Mouse (Mus musculus) forebrain, embryonic 16.5 days (tissue): ENCODE measurements at regions not wholly inside any gene's neighbourhood (a gene's known extent, or its start where the extent isn't known, plus 50 kb on each side); places are given as distances from the start of the nearest gene placed in this dataset.

ENCODE experiments used
- ATAC-seq: fragments of 200-750 bp; cut with Nextera tagmentation; 2 replicates; pipeline ENCODE4 v1.8.0; 2017; ENCODE audit warnings: mild to moderate bottlenecking, moderate library complexity
- H3K27ac ChIP-seq: fragments of 300-500 bp; sonication (generic); 2 replicates; pipeline ENCODE4 v1.5.1; 2014; ENCODE audit warnings: low read length, control low read depth
- H3K27me3 ChIP-seq: fragments of 300-500 bp; sonication (generic); replicated peaks from 2 replicates; pipeline ENCODE4 v1.6.1; 2014; ENCODE audit warnings: low read length; ENCODE audit not compliant: control insufficient read depth, insufficient read depth
- H3K36me3 ChIP-seq: fragments of 300-500 bp; sonication (generic); 2 replicates; pipeline ENCODE4 v1.6.1; 2014; ENCODE audit not compliant: control insufficient read depth, insufficient read depth
- H3K4me1 ChIP-seq: fragments of 300-500 bp; sonication (generic); replicated peaks from 2 replicates; pipeline ENCODE4 v1.6.1; 2014; ENCODE audit warnings: low read length; ENCODE audit not compliant: control insufficient read depth, insufficient read depth
- H3K4me2 ChIP-seq: fragments of 300-500 bp; sonication (generic); 2 replicates; pipeline ENCODE4 v1.6.1; 2014; ENCODE audit warnings: mild to moderate bottlenecking, low read length, control low read depth
- H3K4me3 ChIP-seq: fragments of 300-500 bp; sonication (generic); replicated peaks from 2 replicates; pipeline ENCODE4 v1.5.1; 2014; ENCODE audit warnings: mild to moderate bottlenecking, low read length, control low read depth
- H3K9ac ChIP-seq: fragments of 300-500 bp; sonication (generic); replicated peaks from 2 replicates; pipeline ENCODE4 v1.6.1; 2014; ENCODE audit warnings: low read depth, low read length, control low read depth
- H3K9me3 ChIP-seq: fragments of 300-500 bp; sonication (generic); 2 replicates; pipeline ENCODE4 v1.6.1; 2016; ENCODE audit warnings: low read length; ENCODE audit not compliant: control insufficient read depth
- WGBS: fragments of 180-500 bp; shearing (Covaris S2); extraction: QIAGEN DNeasy Blood & Tissue Kit; methylation state at CpG from one replicate; pipeline ENCODE4 v1.1.7; 2014; 5-methylcytosine and 5-hydroxymethylcytosine counted together

DNA sequence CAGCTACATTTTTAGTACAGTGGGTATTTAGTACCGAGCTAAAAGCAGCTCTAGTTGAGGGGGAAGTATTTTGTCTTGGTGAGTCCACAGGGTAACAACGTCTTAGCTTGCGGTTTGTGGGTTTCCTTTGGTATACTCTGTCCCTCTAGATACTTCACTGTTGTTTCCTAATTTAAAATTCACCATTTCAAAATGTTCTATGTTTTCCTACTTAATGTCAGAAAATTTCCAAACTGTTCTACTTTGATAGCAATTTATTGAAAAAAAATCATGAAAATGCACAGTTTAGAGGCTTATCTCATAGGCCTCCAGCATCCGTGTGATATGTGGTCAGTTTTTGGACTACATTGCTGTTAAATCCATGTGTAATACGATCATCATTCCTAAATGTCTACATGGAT, 238.0 kb upstream of the Cited2 start:
- H3K9me3 ChIP-seq, result no peaks in the 10 kb centered on the region
- H3K4me3 ChIP-seq, result no peak overlapping the region
- no peak for ATAC-seq
- no peak overlapping the region for H3K27ac ChIP-seq
- no peak overlapping the region for H3K4me2 ChIP-seq
- 94% methylated on average over 5 of the region's 5 CpGs for WGBS
- no peak overlapping the region for H3K9ac ChIP-seq
- no peaks in the 10 kb centered on the region for H3K36me3 ChIP-seq
- H3K4me1 ChIP-seq, result no peaks in the 10 kb centered on the region
- H3K27me3 ChIP-seq, result no peaks in the 10 kb centered on the region

DNA sequence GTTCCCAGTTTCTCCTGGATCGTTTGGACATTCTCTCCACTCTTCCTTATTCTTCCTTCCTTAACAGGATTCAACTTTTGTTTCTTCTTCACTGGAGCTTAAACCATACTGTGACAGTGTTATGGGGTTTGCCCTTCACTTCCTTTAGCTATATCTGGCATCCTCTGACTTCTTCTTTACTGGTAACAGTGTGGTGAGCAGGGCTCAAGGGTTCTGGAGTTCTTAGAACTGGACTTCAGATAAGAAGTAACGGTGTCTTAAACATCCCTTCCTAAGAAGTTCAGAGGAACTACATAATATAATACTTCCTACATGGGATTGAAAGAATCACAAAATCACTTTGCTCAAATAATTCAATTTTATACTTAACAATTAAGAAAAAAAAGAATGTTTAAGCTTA, 237.5 kb upstream of the Cited2 start:
- no peak for ATAC-seq
- no peaks in the 10 kb centered on the region for H3K36me3 ChIP-seq
- 92% methylated on average over 2 of the region's 2 CpGs for WGBS
- no peaks in the 10 kb centered on the region for H3K4me1 ChIP-seq
- H3K9ac ChIP-seq, result no peak overlapping the region
- no peaks in the 10 kb centered on the region for H3K27me3 ChIP-seq
- no peak overlapping the region for H3K4me3 ChIP-seq
- no peaks in the 10 kb centered on the region for H3K9me3 ChIP-seq
- H3K27ac ChIP-seq, result no peak overlapping the region
- no peak overlapping the region for H3K4me2 ChIP-seq

DNA sequence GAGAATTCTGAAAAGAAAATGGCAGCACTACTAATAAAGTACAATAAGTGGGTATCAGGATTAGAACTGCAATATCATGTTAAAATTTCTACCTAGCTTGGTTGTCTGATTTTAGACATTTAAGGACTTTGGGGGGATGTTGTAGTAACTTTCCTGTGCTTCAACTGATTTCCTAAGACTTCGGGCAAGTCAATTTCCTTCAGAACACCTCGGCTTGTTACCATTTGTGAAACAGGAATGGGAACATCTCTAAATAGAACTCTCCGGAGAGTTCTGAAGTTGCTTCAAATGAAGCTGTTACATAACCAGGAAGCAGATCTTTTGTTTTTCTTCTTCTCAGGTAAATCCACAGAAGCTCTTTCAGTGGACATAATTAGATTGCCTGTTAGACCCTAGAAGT, 237.0 kb upstream of the Cited2 start:
- Histone ChIP-seq H3K4me1 (no peaks in the 10 kb centered on the region), H3K36me3 (no peaks in the 10 kb centered on the region), H3K4me3 (no peak overlapping the region), H3K9ac (no peak overlapping the region), H3K9me3 (no peaks in the 10 kb centered on the region), H3K4me2 (no peak overlapping the region), H3K27me3 (no peaks in the 10 kb centered on the region), H3K27ac (no peak overlapping the region)
- 91% methylated on average over 3 of the region's 3 CpGs for WGBS
- ATAC-seq, result no peak

DNA sequence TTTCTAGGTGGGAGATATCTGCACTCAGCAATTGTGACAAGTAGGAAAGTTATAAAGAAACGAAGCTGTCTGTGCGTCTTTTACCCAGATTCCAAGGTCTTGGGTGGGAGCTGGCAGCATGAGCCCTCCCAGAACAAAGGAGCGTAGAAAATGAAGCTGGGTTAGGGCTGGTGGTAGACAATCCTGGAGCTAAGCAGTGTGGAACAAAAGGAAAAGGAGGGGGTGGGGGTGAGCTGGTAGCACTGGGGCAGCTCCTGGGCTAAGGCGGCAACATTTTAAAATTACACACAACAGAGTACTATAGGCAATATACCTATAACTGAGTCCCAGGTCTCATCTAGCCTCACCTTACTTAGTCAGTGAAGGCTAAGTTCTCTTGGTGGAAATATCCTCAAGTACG, 235.6 kb upstream of the Cited2 start:
- WGBS, result 59% methylated on average over 5 of the region's 5 CpGs
- Histone ChIP-seq H3K4me3 (no peak overlapping the region), H3K36me3 (no peaks in the 10 kb centered on the region), H3K9ac (no peak overlapping the region), H3K27me3 (no peaks in the 10 kb centered on the region), H3K27ac (no peak overlapping the region), H3K9me3 (no peaks in the 10 kb centered on the region), H3K4me2 (no peak overlapping the region), H3K4me1 (no peaks in the 10 kb centered on the region)
- no peak for ATAC-seq

DNA sequence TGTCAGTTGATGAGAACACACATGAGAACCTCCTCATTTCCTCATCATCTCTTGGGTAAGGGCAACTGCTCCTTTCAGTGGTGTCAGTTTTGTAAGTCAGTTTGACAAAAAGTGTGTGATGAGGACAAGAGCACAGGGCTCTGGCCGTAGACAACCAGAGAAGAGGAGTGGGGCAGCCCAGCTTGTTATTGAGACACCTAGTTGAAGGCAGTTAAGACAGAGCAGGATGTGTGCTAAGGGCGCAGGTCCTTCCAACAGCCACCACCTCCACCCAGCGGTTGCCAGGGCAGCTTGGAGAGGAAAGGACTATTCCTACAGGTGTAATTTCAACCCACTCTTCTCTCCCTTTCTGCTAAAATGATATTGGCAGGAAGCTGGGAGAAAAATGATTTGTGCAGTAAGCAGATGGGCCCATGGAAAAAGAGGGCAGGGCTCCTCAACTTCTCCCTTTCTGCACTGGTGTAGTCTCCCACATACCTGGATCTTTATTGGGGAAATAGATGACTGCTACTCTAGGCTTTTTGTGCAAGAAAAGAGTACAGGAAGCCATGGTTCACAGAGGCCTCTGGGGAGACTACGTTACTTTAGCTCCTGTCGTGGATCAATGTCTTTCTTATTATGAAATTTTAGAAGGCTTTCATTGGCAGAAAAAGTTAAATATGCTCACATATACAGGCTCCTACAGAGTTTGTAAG, 231.3 kb upstream of the Cited2 start:
- no peak overlapping the region for H3K4me3 ChIP-seq
- H3K27me3 ChIP-seq, result no peaks in the 10 kb centered on the region
- H3K9me3 ChIP-seq, result no peaks in the 10 kb centered on the region
- ATAC-seq, result no peak
- H3K36me3 ChIP-seq, result no peaks in the 10 kb centered on the region
- H3K27ac ChIP-seq, result no peak overlapping the region
- WGBS, result 91% methylated on average over 5 of the region's 5 CpGs
- H3K4me2 ChIP-seq, result no peak overlapping the region
- no peak overlapping the region for H3K9ac ChIP-seq
- no peaks in the 10 kb centered on the region for H3K4me1 ChIP-seq

DNA sequence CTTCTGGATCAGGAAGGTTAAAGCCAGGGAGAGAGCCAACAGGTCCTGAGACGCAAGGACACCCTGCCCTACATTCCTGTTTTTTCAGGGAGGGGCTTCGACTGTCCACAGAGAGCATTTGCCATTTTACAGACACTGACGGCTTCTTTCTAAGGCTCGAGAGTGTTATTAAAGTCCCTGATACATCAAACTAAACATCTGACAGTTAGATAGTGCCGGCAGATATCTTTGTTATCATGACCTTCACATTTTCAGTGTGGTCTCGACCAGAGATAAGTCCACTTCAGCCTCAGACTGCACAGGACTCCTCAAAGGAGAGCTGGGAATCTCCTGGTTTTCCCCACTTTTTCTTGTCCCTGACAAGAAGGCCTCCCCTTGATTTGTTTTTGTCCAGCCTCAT, 229.9 kb upstream of the Cited2 start:
- no peak for ATAC-seq
- Histone ChIP-seq H3K9ac (no peak overlapping the region), H3K9me3 (no peaks in the 10 kb centered on the region), H3K36me3 (no peaks in the 10 kb centered on the region), H3K4me2 (no peak overlapping the region), H3K27ac (no peak overlapping the region), H3K4me1 (no peaks in the 10 kb centered on the region), H3K27me3 (no peaks in the 10 kb centered on the region), H3K4me3 (no peak overlapping the region)
- 92% methylated on average over 6 of the region's 6 CpGs for WGBS

DNA sequence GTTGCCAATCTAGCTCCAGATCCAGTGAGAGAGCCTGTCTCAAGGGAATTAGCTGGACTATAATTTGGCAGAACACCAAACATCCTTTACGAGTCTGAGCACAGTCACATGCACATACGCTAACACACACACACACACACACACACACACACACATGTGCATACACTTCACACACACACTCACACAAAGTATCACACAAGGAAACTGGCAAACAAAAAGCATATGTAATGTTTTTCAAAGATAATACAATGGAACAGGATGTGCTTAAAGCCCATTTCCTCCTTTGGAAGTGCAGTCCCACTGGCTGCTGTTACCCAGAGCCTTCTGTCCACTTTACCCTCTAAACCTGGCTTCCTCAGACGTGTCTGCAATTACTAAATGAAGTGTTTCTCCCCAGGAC, 226.2 kb upstream of the Cited2 start:
- Histone ChIP-seq H3K36me3 (no peaks in the 10 kb centered on the region), H3K4me3 (no peak overlapping the region), H3K9ac (no peak overlapping the region), H3K9me3 (peaks cover under 1% of the 10 kb centered on the region; the same call in 1 of the 2 replicates), H3K27ac (no peak overlapping the region), H3K4me1 (no peaks in the 10 kb centered on the region), H3K4me2 (no peak overlapping the region), H3K27me3 (no peaks in the 10 kb centered on the region)
- ATAC-seq, result no peak
- 63% methylated on average over 3 of the region's 3 CpGs for WGBS

DNA sequence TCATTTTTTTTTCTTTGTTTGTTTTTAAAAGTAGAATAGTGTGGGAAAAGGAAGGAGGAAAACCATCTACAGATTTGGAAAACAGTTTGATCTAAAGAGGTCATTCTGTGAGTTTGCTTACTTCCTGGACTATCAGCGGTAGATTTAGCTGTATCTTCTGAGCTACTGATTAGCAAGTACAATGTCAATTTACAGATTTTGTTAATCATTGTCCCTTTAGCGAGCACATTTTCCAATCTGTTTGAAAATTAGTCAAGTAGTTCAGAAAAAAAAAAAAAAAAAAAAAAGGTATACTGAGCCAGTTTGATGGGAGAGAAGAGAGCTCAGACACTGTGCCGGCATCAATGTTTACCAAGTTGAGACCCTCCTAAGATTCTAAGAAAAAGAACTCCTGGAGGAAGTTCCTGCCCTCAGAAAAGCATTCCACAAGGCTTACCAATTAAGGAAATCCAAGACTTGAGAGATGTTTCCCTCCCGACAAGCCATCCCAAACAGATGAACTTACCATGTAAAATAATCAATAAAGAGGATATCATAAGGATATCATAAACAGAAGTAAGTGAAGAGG, 212.3 kb upstream of the Cited2 start:
- WGBS, result 87% methylated on average over 4 of the region's 4 CpGs
- H3K27ac ChIP-seq, result no peak overlapping the region
- H3K9ac ChIP-seq, result no peak overlapping the region
- no peak overlapping the region for H3K4me3 ChIP-seq
- H3K36me3 ChIP-seq, result no peaks in the 10 kb centered on the region
- no peak overlapping the region for H3K4me2 ChIP-seq
- ATAC-seq, result no peak
- peaks cover 4% of the 10 kb centered on the region; the same call in 1 of the 2 replicates for H3K4me1 ChIP-seq
- peaks cover 2% of the 10 kb centered on the region; the same call in 1 of the 2 replicates for H3K9me3 ChIP-seq
- no peaks in the 10 kb centered on the region for H3K27me3 ChIP-seq

DNA sequence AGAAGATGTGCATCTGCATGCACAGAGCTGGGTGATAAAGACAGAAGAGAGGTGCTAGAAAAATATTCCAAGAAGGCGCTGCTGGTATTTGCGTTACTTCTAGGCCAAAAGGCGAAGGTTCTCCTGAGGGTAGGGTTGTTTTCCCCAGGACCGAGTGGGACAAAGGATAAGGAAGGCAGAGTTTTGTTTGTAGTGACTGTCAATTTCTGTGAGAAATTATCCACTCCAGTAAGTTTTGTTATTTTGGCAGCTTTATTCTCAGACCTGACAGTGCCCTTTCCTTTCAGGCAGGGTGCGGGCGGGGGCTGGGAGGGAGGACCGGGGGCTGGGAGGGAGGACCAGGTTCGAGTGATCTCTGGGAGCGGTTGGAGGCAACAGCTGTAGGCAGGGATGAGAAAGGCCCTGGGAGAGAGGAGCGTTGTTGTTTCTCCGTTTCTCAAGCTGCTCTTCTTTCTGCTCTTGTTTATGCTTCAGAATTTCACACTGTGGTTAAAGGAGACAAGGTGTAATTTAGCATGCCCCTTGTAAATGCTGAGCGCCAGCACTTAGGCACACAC, 211.2 kb upstream of the Cited2 start:
- Histone ChIP-seq H3K9ac (no peak overlapping the region), H3K36me3 (no peaks in the 10 kb centered on the region), H3K4me2 (no peak overlapping the region)

More for the DNA sequence above, 211.2 kb upstream of the Cited2 start:
- Histone ChIP-seq H3K27ac (no peak overlapping the region), H3K4me1 (peaks cover 4% of the 10 kb centered on the region; the same call in 1 of the 2 replicates), H3K9me3 (no peaks in the 10 kb centered on the region), H3K4me3 (no peak overlapping the region), H3K27me3 (no peaks in the 10 kb centered on the region)
- WGBS, result 38% methylated on average over 12 of the region's 12 CpGs
- ATAC-seq, result no peak
